Mouse (Mus musculus): Measurements from ENCODE around the gene Lamtor2. TPM values are rescaled to one million over a fixed set of nuclear protein-coding genes. Genes with fewer than 3 reads are reported as not detected.

The Lamtor2 gene
- polyA plus RNA-seq (2012; rRNA removed): 134 and 152 TPM in 2 replicates

GRCm38 (mm10) chr3:88552676-88553524 is at the start of gene Lamtor2:
Gene Lamtor2 (minus strand): TSS chr3:88553074.

GRCm38 (mm10) chr3:88575540-88575939 is 22.7 kb upstream of the Lamtor2 start, which contains the start of gene Ssr2:
Gene Ssr2 (plus strand): TSS chr3:88575876.

GRCm38 (mm10) chr3:88553525-88553879 is 628 bp upstream of the Lamtor2 start, which contains the start of gene Ubqln4:
Gene Ubqln4 (plus strand): TSS chr3:88553758.

GRCm38 (mm10) chr3:88548180-88548917 is 4.5 kb downstream of the Lamtor2 start, which contains the start of gene Rab25:
Gene Rab25 (minus strand): TSS chr3:88548300.

GRCm38 (mm10) chr3:88532299-88532674 is 20.6 kb downstream of the Lamtor2 start, which contains the start of gene Mex3a:
Gene Mex3a (plus strand): TSS chr3:88532395.

GRCm38 (mm10) chr3:88509692-88510420 is 43.0 kb downstream of the Lamtor2 start, which contains the start of gene Lmna:
Gene Lmna (minus strand): TSS chr3:88509956.

Other genes with a start within 250 kb of the Lamtor2 start
- 167 and 226 TPM in 2 replicates for gene Glmp, start 228.1 kb downstream of the Lamtor2 start, polyA plus RNA-seq (2012; rRNA removed)
- gene Tmem79, start 216.9 kb downstream of the Lamtor2 start, polyA plus RNA-seq (2012; rRNA removed): 11.4 and 14.7 TPM in 2 replicates
- 91.2 and 94.9 TPM in 2 replicates for gene Smg5, start 216.8 kb downstream of the Lamtor2 start, polyA plus RNA-seq (2012; rRNA removed)
- gene Paqr6, start 188.5 kb downstream of the Lamtor2 start, polyA plus RNA-seq (2012; rRNA removed): 35.6 and 45.5 TPM in 2 replicates
- gene Bglap3, start 180.3 kb downstream of the Lamtor2 start, polyA plus RNA-seq (2012; rRNA removed): 0.33 and 0.38 TPM in 2 replicates
- not detected in 2 replicates for gene Bglap2, start 174.4 kb downstream of the Lamtor2 start, polyA plus RNA-seq (2012; rRNA removed)
- not detected in 2 replicates for gene Bglap, start 168.6 kb downstream of the Lamtor2 start, polyA plus RNA-seq (2012; rRNA removed)
- 107 and 123 TPM in 2 replicates for gene Pmf1, start 142.7 kb downstream of the Lamtor2 start, polyA plus RNA-seq (2012; rRNA removed)
- 31.8 and 37.9 TPM in 2 replicates for gene Slc25a44, start 127.9 kb downstream of the Lamtor2 start, polyA plus RNA-seq (2012; rRNA removed)
- 40.9 and 48.8 TPM in 2 replicates for gene Sema4a, start 91.9 kb downstream of the Lamtor2 start, polyA plus RNA-seq (2012; rRNA removed)
- 370 and 373 TPM in 2 replicates for gene Lmna, start 43.1 kb downstream of the Lamtor2 start, polyA plus RNA-seq (2012; rRNA removed)
- 17.5 and 19.7 TPM in 2 replicates for gene Mex3a, start 20.7 kb downstream of the Lamtor2 start, polyA plus RNA-seq (2012; rRNA removed)
- 41.8 and 42.1 TPM in 2 replicates for gene Rab25, start 4.8 kb downstream of the Lamtor2 start, polyA plus RNA-seq (2012; rRNA removed)
- gene Ubqln4, start 684 bp upstream of the Lamtor2 start, polyA plus RNA-seq (2012; rRNA removed): 89.1 and 108 TPM in 2 replicates
- 219 and 314 TPM in 2 replicates for gene Ssr2, start 22.8 kb upstream of the Lamtor2 start, polyA plus RNA-seq (2012; rRNA removed)
- gene Arhgef2, start 52.9 kb upstream of the Lamtor2 start, polyA plus RNA-seq (2012; rRNA removed): 83.5 and 83.9 TPM in 2 replicates
- gene Rxfp4, start 100.1 kb upstream of the Lamtor2 start, polyA plus RNA-seq (2012; rRNA removed): not detected in 2 replicates
- gene Khdc4, start 132.7 kb upstream of the Lamtor2 start, polyA plus RNA-seq (2012; rRNA removed): 54.8 and 71.4 TPM in 2 replicates
- 41.5 and 49.2 TPM in 2 replicates for gene Rit1, start 163.8 kb upstream of the Lamtor2 start, polyA plus RNA-seq (2012; rRNA removed)
- gene Syt11, start 222.1 kb upstream of the Lamtor2 start, polyA plus RNA-seq (2012; rRNA removed): 12.0 and 14.1 TPM in 2 replicates

All from ovary, adult 2 months (tissue).